33 mouse cellular contexts compared by ENCODE assay signal in genomic region chr10:99046756-99047550, GRCm38 (mm10). TPM values are rescaled to one million over a fixed set of nuclear protein-coding genes. Genes with fewer than 3 reads are reported as not detected.
DNase-seq lines count a peak whose midpoint lies in the region; ATAC-seq lines count a peak whose summit lies in the region.
"Had no signal": no experiment of that assay in that cellular context is flagged by ENCODE, and none has a peak within 500 bp of the region (broad histone marks: within the 10 kb centered on the region; RNA-seq: fewer than 3 reads in every experiment).

No protein-coding gene starts in this region.

- whole genome bisulfite sequencing in kidney, embryonic 14.5 days: 21% methylated on average over 5 of the region's 5 CpGs
- WGBS in liver, embryonic 16.5 days (ENCODE audit: insufficient replicate concordance): 58% methylated on average over 5 of the region's 5 CpGs
- WGBS in liver, embryonic 11.5 days: 58% methylated on average over 5 of the region's 5 CpGs

- no peak overlapping the region for H3K27ac ChIP-seq in kidney, embryonic 14.5 days (ENCODE audit: low read depth, low read length)
- no peak overlapping the region for H3K27ac ChIP-seq in liver, embryonic 16.5 days (ENCODE audit: low read length)
- no peak overlapping the region for H3K27ac ChIP-seq in liver, embryonic 11.5 days (ENCODE audit: low read depth, low read length)
- H3K27ac ChIP-seq: embryonic facial prominence, embryonic 13.5 days; heart, embryonic 15.5 days; hindbrain, embryonic 13.5 days; left cerebral cortex, adult 2 months; limb, embryonic 15.5 days; lung, embryonic 15.5 days; midbrain, embryonic 15.5 days; neural tube, embryonic 13.5 days; stomach, embryonic 15.5 days had no signal

- H3K4me1 ChIP-seq in kidney, embryonic 14.5 days (ENCODE audit: control insufficient read depth, insufficient read depth, low read length): peaks cover 4% of the 10 kb centered on the region; the same call in 1 of the 2 replicates
- H3K4me1 ChIP-seq in liver, embryonic 16.5 days (ENCODE audit: control insufficient read depth, low read depth, low read length): no peaks in the 10 kb centered on the region
- no peaks in the 10 kb centered on the region for H3K4me1 ChIP-seq in liver, embryonic 11.5 days (replicated peaks; ENCODE audit: control insufficient read depth, insufficient read depth, low read length)
- H3K4me1 ChIP-seq: embryonic facial prominence, embryonic 13.5 days; heart, embryonic 15.5 days; hindbrain, embryonic 13.5 days; limb, embryonic 15.5 days; lung, embryonic 15.5 days; megakaryocyte, embryonic 14.5 days; midbrain, embryonic 15.5 days; neural tube, embryonic 13.5 days; stomach, embryonic 15.5 days had no signal

- no peaks in the 10 kb centered on the region for H3K27me3 ChIP-seq in kidney, embryonic 14.5 days (ENCODE audit: control insufficient read depth, insufficient read depth, low read length)
- no peaks in the 10 kb centered on the region for H3K27me3 ChIP-seq in liver, embryonic 16.5 days (ENCODE audit: control insufficient read depth, insufficient read depth, low read depth, low read length)
- no peaks in the 10 kb centered on the region for H3K27me3 ChIP-seq in liver, embryonic 11.5 days (replicated peaks; ENCODE audit: control insufficient read depth, insufficient read depth, low read length)
- H3K27me3 ChIP-seq: embryonic facial prominence, embryonic 13.5 days; heart, embryonic 15.5 days; hindbrain, embryonic 13.5 days; limb, embryonic 15.5 days; lung, embryonic 15.5 days; megakaryocyte, embryonic 14.5 days; midbrain, embryonic 15.5 days; neural tube, embryonic 13.5 days; stomach, embryonic 15.5 days had no signal

- H3K9ac ChIP-seq in kidney, embryonic 14.5 days (ENCODE audit: low read depth, low read length): no peak overlapping the region
- no peak overlapping the region for H3K9ac ChIP-seq in liver, embryonic 16.5 days (ENCODE audit: low read depth, low read length)
- no peak overlapping the region for H3K9ac ChIP-seq in liver, embryonic 11.5 days (ENCODE audit: low read depth, low read length)
- H3K9ac ChIP-seq: embryonic facial prominence, embryonic 13.5 days; heart, embryonic 15.5 days; hindbrain, embryonic 13.5 days; limb, embryonic 15.5 days; lung, embryonic 15.5 days; midbrain, embryonic 15.5 days; neural tube, embryonic 13.5 days; stomach, embryonic 15.5 days had no signal

- no peak overlapping the region for H3K4me2 ChIP-seq in kidney, embryonic 14.5 days (replicated peaks; ENCODE audit: low read depth, low read length)
- H3K4me2 ChIP-seq in liver, embryonic 16.5 days (ENCODE audit: low read depth, low read length): no peak overlapping the region
- no peak overlapping the region for H3K4me2 ChIP-seq in liver, embryonic 11.5 days
- H3K4me2 ChIP-seq: embryonic facial prominence, embryonic 13.5 days; heart, embryonic 15.5 days; hindbrain, embryonic 13.5 days; limb, embryonic 15.5 days; lung, embryonic 15.5 days; midbrain, embryonic 15.5 days; neural tube, embryonic 13.5 days; stomach, embryonic 15.5 days had no signal

- ATAC-seq in kidney, embryonic 14.5 days (ENCODE audit: low FRiP score, low TSS enrichment): peak; percentile 83; the same call in 1 of the 2 replicates
- peak; percentile 37; the same call in 1 of the 2 replicates for ATAC-seq in liver, embryonic 16.5 days (ENCODE audit: low read depth)
- ATAC-seq in liver, embryonic 11.5 days (replicated peaks; ENCODE audit: low FRiP score): no peak
- no peak for ATAC-seq in erythroblast, adult 5-6 weeks (replicated peaks; ENCODE audit: low FRiP score, poor library complexity, severe bottlenecking)
- ATAC-seq: activated CD4-positive, CD25-positive, alpha-beta regulatory T cell, adult 4 months; forebrain, embryonic 16.5 days; midbrain, embryonic 15.5 days had no signal

- H3K4me3 ChIP-seq in kidney, embryonic 14.5 days (ENCODE audit: low read length): no peak overlapping the region
- no peak overlapping the region for H3K4me3 ChIP-seq in liver, embryonic 16.5 days (ENCODE audit: low read depth, low read length)
- no peak overlapping the region for H3K4me3 ChIP-seq in liver, embryonic 11.5 days (ENCODE audit: low read depth, low read length)
- H3K4me3 ChIP-seq: embryonic facial prominence, embryonic 13.5 days; heart, embryonic 15.5 days; hindbrain, embryonic 13.5 days; left cerebral cortex, adult 2 months; limb, embryonic 15.5 days; lung, embryonic 15.5 days; megakaryocyte, embryonic 14.5 days; midbrain, embryonic 15.5 days; myocyte; neural tube, embryonic 13.5 days; stomach, embryonic 15.5 days had no signal

- H3K9me3 ChIP-seq in kidney, embryonic 14.5 days (ENCODE audit: control insufficient read depth, low read length): no peaks in the 10 kb centered on the region
- no peaks in the 10 kb centered on the region for H3K9me3 ChIP-seq in liver, embryonic 16.5 days (replicated peaks; ENCODE audit: control insufficient read depth, low read length)
- H3K9me3 ChIP-seq in liver, embryonic 11.5 days (ENCODE audit: control insufficient read depth, low read length): no peaks in the 10 kb centered on the region
- H3K9me3 ChIP-seq: embryonic facial prominence, embryonic 13.5 days; heart, embryonic 15.5 days; hindbrain, embryonic 13.5 days; limb, embryonic 15.5 days; lung, embryonic 15.5 days; megakaryocyte, embryonic 14.5 days; midbrain, embryonic 15.5 days; neural tube, embryonic 13.5 days; stomach, embryonic 15.5 days had no signal

- H3K36me3 ChIP-seq in kidney, embryonic 14.5 days (ENCODE audit: control insufficient read depth, insufficient read depth, low read length): no peaks in the 10 kb centered on the region
- H3K36me3 ChIP-seq in liver, embryonic 16.5 days (ENCODE audit: control insufficient read depth, insufficient read depth): no peaks in the 10 kb centered on the region
- no peaks in the 10 kb centered on the region for H3K36me3 ChIP-seq in liver, embryonic 11.5 days (ENCODE audit: control insufficient read depth, insufficient read depth, low read length)
- H3K36me3 ChIP-seq: embryonic facial prominence, embryonic 13.5 days; heart, embryonic 15.5 days; hindbrain, embryonic 13.5 days; limb, embryonic 15.5 days; lung, embryonic 15.5 days; midbrain, embryonic 15.5 days; neural tube, embryonic 13.5 days; stomach, embryonic 15.5 days had no signal

- no peak for DNase-seq in kidney, adult 9 months
- no peak for DNase-seq in liver, embryonic 11.5 days (ENCODE audit: low spot score)
- DNase-seq in gonadal fat pad, adult 2 months (ENCODE audit: low read depth): peak; percentile 45
- DNase-seq in c-Kit-positive CD71-positive TER-119-positive erythroid progenitor cells, embryonic 14.5 days (ENCODE audit: low spot score): no peak
- DNase-seq: adrenal gland, postnatal 10 days; B cell, adult 2 months; cerebellum, adult 8-10 months; cerebellum, postnatal 36 days; embryo, embryonic 11 days; gastrocnemius, postnatal 14 days; heart, postnatal 36 days; kidney, adult 11 months; layer of hippocampus, adult 9-11 months; left cerebral cortex, postnatal 4 days; lung, postnatal 36 days; right cerebral cortex, postnatal 4 days; thymus, adult 2 months had no signal

RNA-seq across cellular contexts. Expression of gene Poc1b, which starts 59.9 kb away (rescaled TPM):
- polyA plus RNA-seq in kidney, embryonic 14.5 days (2014; fragmentation: Nextera tagmentation; extraction: Ambion mirVana): 18.1 and 28.9 TPM in 2 replicates
- polyA plus RNA-seq in liver, embryonic 16.5 days (2015; fragmentation: Nextera tagmentation; extraction: Ambion mirVana): 4.9 and 6.8 TPM in 2 replicates
- polyA plus RNA-seq in liver, embryonic 11.5 days (2014; fragmentation: Nextera tagmentation; extraction: Ambion mirVana): 19.0 and 20.5 TPM in 2 replicates
- 5.3 and 5.9 TPM in 2 replicates for polyA plus RNA-seq in gonadal fat pad, adult 2 months (2012; rRNA removed)
- 9.2 and 18.6 TPM in 2 replicates for total RNA-seq in erythroblast, adult 5-6 weeks (2015; ENCODE audit: low replicate concordance)
- 1.3 and 3.7 TPM in 2 replicates for total RNA-seq in erythroblast, adult 5-6 weeks (2017; ENCODE audit: low replicate concordance)

Comparison
In these comparisons a context has a peak if more than half of its experiments do, and no peak if none do; other contexts are left out.
1. ATAC-seq: peak in kidney, embryonic 14.5 days (single experiment) and liver, embryonic 16.5 days (single experiment); none in liver, embryonic 11.5 days (single experiment) and erythroblast, adult 5-6 weeks (single experiment).